Mouse (Mus musculus): Measurements from ENCODE around the gene Pdzd9. TPM values are rescaled to one million over a fixed set of nuclear protein-coding genes. Genes with fewer than 3 reads are reported as not detected.

The Pdzd9 gene
- polyA plus RNA-seq, 1 experiment from 2014 or later: 0.74 TPM

DNA sequence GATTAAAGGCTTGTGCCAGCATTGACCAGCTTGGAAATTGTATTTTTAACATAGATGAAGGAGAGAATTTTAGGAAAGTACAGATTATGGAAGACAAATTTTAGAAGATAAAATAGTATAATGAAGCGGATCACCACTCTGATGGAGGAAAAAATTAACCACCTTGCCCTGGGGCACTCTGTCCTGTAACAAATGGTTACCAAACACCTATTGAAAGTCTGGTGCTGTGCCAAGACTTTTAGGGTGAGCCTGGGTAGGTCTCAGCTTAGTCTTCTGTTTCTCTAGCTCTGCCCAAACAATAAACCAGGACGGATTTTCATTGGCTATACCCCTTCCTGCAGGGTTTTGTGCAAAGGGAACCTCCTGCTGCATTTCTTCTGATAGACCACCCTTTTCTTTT is 1.1 kb upstream of the Pdzd9 start:
- H3K27ac ChIP-seq (ENCODE audit: low read depth, low read length): no peak overlapping the region
- ATAC-seq (ENCODE audit: low read depth): no peak
- H3K4me1 ChIP-seq (ENCODE audit: control insufficient read depth, insufficient read depth, low read length): peaks cover 2% of the 10 kb centered on the region
- H3K4me3 ChIP-seq (ENCODE audit: low read depth, low read length): no peak overlapping the region
- H3K9ac ChIP-seq (replicated peaks; ENCODE audit: low read depth, low read length): no peak overlapping the region
- no peaks in the 10 kb centered on the region for H3K36me3 ChIP-seq (ENCODE audit: control insufficient read depth, insufficient read depth, low read length)
- 78% methylated on average over 2 of the region's 2 CpGs for WGBS
- no peak overlapping the region for H3K4me2 ChIP-seq (ENCODE audit: low read depth, low read length)
- no peaks in the 10 kb centered on the region for H3K27me3 ChIP-seq (ENCODE audit: control insufficient read depth, insufficient read depth, low read length)
- H3K9me3 ChIP-seq (ENCODE audit: control insufficient read depth, low read length): no peaks in the 10 kb centered on the region

DNA sequence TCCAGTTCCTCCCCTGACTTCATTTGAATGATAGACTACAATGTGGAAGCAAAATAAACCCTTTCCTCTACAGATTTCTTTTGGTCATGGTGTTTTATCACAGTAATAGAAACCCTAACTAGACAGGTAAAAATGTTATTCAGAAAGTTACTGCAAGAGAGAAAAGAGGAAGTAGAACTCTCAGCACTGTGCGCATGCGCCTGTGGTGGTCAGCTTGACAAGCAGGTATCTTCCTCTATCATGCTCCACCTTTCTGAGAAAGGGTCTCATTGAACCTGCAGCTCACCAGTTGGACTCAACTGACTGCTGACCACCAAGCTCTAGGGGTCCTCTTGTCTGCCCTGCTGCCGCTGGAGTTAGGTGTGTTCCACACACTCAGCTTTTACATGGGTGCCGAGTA is 8.1 kb downstream of the Pdzd9 start:
- H3K27me3 ChIP-seq (ENCODE audit: control insufficient read depth, insufficient read depth, low read length): no peaks in the 10 kb centered on the region
- no peak overlapping the region for H3K9ac ChIP-seq (replicated peaks; ENCODE audit: low read depth, low read length)
- H3K27ac ChIP-seq (ENCODE audit: low read depth, low read length): no peak overlapping the region
- 99% methylated on average over 4 of the region's 4 CpGs for WGBS
- H3K4me2 ChIP-seq (ENCODE audit: low read depth, low read length): no peak overlapping the region
- ATAC-seq (ENCODE audit: low read depth): no peak
- H3K4me1 ChIP-seq (ENCODE audit: control insufficient read depth, insufficient read depth, low read length): no peaks in the 10 kb centered on the region
- H3K36me3 ChIP-seq (ENCODE audit: control insufficient read depth, insufficient read depth, low read length): peaks cover 30% of the 10 kb centered on the region; the same call in 1 of the 2 replicates
- H3K4me3 ChIP-seq (ENCODE audit: low read depth, low read length): no peak overlapping the region
- H3K9me3 ChIP-seq (ENCODE audit: control insufficient read depth, low read length): no peaks in the 10 kb centered on the region

DNA sequence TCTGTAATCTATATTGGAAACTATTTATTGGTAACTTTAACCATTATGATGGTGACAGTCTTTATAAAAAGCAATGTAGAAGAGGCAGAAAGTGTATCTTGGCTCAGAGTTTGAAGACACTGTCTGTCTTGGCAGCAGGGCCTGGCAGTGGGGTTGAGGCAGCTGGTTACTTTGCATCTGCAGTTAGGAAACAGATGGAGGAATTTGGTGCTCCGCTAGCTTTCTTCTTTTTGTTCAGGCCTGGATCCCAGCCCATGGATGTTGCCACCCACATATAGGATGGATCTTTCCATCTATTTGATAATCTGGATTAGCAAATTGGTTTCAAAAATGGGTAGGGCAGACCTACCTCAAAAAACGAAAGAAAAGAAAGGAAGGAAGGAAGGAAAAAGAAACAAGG is 22.3 kb downstream of the Pdzd9 start:
- no peaks in the 10 kb centered on the region for H3K9me3 ChIP-seq (ENCODE audit: control insufficient read depth, low read length)
- H3K27ac ChIP-seq (ENCODE audit: low read depth, low read length): no peak overlapping the region
- H3K27me3 ChIP-seq (ENCODE audit: control insufficient read depth, insufficient read depth, low read length): no peaks in the 10 kb centered on the region
- no peak overlapping the region for H3K9ac ChIP-seq (replicated peaks; ENCODE audit: low read depth, low read length)
- H3K4me2 ChIP-seq (ENCODE audit: low read depth, low read length): no peak overlapping the region
- H3K4me3 ChIP-seq (ENCODE audit: low read depth, low read length): no peak overlapping the region
- H3K4me1 ChIP-seq (ENCODE audit: control insufficient read depth, insufficient read depth, low read length): no peaks in the 10 kb centered on the region
- 87% methylated on average over 2 of the region's 2 CpGs for WGBS
- H3K36me3 ChIP-seq (ENCODE audit: control insufficient read depth, insufficient read depth, low read length): peaks cover 73% of the 10 kb centered on the region
- ATAC-seq (ENCODE audit: low read depth): no peak

DNA sequence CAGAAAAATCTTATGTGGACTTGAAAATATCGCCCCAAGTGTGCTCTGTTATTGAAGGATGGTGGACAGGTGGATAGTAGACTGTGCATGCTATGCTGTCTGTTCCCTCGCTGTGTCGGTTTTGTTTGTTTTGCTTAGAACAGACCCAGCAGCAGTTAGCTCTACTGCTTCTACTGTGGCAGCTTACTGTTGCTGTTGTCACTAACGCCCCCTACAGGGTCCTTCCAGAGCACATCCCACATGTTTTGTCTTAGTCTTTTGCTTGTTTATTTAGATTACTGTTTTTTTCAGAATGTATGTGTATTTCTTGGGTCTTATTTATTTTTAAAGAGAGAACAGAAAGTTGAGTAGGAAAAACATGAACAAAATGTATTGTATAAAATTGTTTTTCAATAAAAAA is 26.9 kb downstream of the Pdzd9 start:
- H3K4me1 ChIP-seq (ENCODE audit: control insufficient read depth, insufficient read depth, low read length): no peaks in the 10 kb centered on the region
- H3K27ac ChIP-seq (ENCODE audit: low read depth, low read length): no peak overlapping the region
- no peaks in the 10 kb centered on the region for H3K9me3 ChIP-seq (ENCODE audit: control insufficient read depth, low read length)
- no peak overlapping the region for H3K4me3 ChIP-seq (ENCODE audit: low read depth, low read length)
- H3K27me3 ChIP-seq (ENCODE audit: control insufficient read depth, insufficient read depth, low read length): no peaks in the 10 kb centered on the region
- ATAC-seq (ENCODE audit: low read depth): no peak
- H3K36me3 ChIP-seq (ENCODE audit: control insufficient read depth, insufficient read depth, low read length): peaks cover 64% of the 10 kb centered on the region
- H3K9ac ChIP-seq (replicated peaks; ENCODE audit: low read depth, low read length): no peak overlapping the region
- no peak overlapping the region for H3K4me2 ChIP-seq (ENCODE audit: low read depth, low read length)
- 72% methylated on average over 4 of the region's 4 CpGs for WGBS

DNA sequence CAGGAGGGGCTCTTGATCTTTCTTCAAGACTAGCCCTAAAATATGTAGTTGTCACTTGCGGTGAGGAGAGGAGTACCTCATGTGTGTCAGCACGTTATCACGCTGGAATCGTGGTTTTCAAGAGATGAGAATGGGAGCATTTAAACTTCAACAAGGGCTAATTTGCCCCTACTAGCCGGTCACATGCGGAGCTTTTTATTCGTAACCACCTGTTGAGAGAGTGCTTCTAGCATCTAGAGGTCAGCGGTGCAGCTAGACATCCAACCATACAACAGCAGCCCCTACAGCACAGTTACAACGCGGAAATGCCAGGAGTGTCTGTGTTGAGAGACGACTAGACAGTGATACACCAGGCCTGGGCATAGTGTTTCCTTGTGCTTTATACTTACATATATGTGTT is 34.3 kb downstream of the Pdzd9 start:
- Histone ChIP-seq H3K4me1 (ENCODE audit: control insufficient read depth, insufficient read depth, low read length) (peaks cover 9% of the 10 kb centered on the region), H3K4me3 (ENCODE audit: low read depth, low read length) (peak overlapping the region; percentile 99), H3K9me3 (ENCODE audit: control insufficient read depth, low read length) (no peaks in the 10 kb centered on the region), H3K4me2 (ENCODE audit: low read depth, low read length) (peak overlapping the region; percentile 71), H3K27ac (ENCODE audit: low read depth, low read length) (no peak overlapping the region; the same call in 1 of the 2 replicates), H3K36me3 (ENCODE audit: control insufficient read depth, insufficient read depth, low read length) (peaks cover 25% of the 10 kb centered on the region), H3K27me3 (ENCODE audit: control insufficient read depth, insufficient read depth, low read length) (no peaks in the 10 kb centered on the region), H3K9ac (replicated peaks; ENCODE audit: low read depth, low read length) (peak overlapping the region; percentile 94)
- 1% methylated on average over 11 of the region's 11 CpGs for WGBS
- no peak for ATAC-seq (ENCODE audit: low read depth)

DNA sequence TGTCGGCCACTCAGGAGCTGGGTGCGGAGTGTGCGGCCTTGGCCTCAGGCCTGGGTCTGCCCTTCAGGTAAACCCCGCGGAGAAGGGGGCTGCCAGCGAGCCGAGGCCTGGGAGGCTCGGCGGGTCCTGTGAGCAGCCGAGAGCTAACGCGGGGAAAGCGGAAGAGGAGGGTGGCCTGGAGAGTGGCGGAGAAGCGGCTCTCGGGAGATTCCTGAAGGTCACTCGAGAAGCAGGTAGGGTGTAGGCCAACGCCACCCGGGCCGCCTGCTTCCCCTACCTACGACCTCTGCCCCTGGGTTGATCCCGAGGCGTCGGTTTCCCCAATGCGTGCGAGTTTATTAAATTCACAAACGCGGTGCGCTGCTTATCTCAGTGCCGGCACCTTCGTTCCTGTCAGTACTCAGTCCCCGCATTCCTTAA is 34.8 kb downstream of the Pdzd9 start:
- Histone ChIP-seq H3K27me3 (ENCODE audit: control insufficient read depth, insufficient read depth, low read length) (no peaks in the 10 kb centered on the region), H3K4me2 (ENCODE audit: low read depth, low read length) (peak overlapping the region; percentile 71), H3K4me3 (ENCODE audit: low read depth, low read length) (peak overlapping the region; percentile 99), H3K36me3 (ENCODE audit: control insufficient read depth, insufficient read depth, low read length) (peaks cover 23% of the 10 kb centered on the region), H3K9ac (replicated peaks; ENCODE audit: low read depth, low read length) (peak overlapping the region; percentile 94), H3K27ac (ENCODE audit: low read depth, low read length) (peak overlapping the region; percentile 89), H3K4me1 (ENCODE audit: control insufficient read depth, insufficient read depth, low read length) (peaks cover 9% of the 10 kb centered on the region), H3K9me3 (ENCODE audit: control insufficient read depth, low read length) (no peaks in the 10 kb centered on the region)
- under 1% methylated on average over 30 of the region's 32 CpGs for WGBS
- ATAC-seq (ENCODE audit: low read depth): no peak; the same call in 1 of the 2 replicates

DNA sequence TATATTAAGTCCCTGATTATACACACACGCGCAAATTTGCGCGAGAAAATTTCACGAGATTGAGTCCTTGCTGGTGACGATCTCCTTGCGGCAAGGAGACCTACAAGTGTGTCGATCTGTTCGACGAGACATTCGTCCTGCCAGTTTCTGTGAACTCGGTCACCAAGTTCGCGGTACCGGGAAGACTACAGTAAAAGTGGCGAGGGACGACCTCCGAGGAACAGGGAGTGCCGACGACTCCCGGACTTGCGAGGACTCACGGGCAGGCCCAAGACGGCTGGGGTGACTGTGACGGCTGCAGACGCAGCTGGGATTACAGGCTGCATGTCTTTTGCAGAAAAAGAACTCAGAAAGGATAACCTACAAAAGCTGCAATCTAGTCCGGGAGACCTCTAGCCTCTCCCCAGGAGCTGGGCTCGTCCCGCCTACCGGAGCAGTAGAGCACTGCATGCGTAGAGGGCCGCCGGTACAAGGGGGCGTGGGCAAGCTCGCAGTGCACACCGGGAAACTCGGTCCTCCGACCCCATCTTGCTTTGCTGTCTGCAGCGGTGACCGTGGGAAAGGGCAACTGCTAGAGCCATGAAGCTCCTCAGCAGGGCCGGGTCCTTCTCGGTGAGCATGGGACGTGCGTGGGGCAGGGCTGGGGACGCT is 35.3 kb downstream of the Pdzd9 start, which contains the start of gene Uqcrc2:
Gene Uqcrc2 (plus strand): TSS at position 466 of the 651 bp plus-strand sequence.
- peaks cover 18% of the 10 kb centered on the region for H3K36me3 ChIP-seq (ENCODE audit: control insufficient read depth, insufficient read depth, low read length)
- H3K4me3 ChIP-seq (ENCODE audit: low read depth, low read length): peak within 1 kb of the TSS; percentile 99
- WGBS: under 1% methylated on average over 45 of the region's 45 CpGs
- H3K9me3 ChIP-seq (ENCODE audit: control insufficient read depth, low read length): no peaks in the 10 kb centered on the region
- peaks cover 9% of the 10 kb centered on the region for H3K4me1 ChIP-seq (ENCODE audit: control insufficient read depth, insufficient read depth, low read length)
- H3K9ac ChIP-seq (replicated peaks; ENCODE audit: low read depth, low read length): peak within 1 kb of the TSS; percentile 94
- peak; percentile 100 for ATAC-seq (ENCODE audit: low read depth)
- H3K27me3 ChIP-seq (ENCODE audit: control insufficient read depth, insufficient read depth, low read length): no peaks in the 10 kb centered on the region
- H3K27ac ChIP-seq (ENCODE audit: low read depth, low read length): peak within 1 kb of the TSS; percentile 89
- peak within 1 kb of the TSS; percentile 71 for H3K4me2 ChIP-seq (ENCODE audit: low read depth, low read length)

DNA sequence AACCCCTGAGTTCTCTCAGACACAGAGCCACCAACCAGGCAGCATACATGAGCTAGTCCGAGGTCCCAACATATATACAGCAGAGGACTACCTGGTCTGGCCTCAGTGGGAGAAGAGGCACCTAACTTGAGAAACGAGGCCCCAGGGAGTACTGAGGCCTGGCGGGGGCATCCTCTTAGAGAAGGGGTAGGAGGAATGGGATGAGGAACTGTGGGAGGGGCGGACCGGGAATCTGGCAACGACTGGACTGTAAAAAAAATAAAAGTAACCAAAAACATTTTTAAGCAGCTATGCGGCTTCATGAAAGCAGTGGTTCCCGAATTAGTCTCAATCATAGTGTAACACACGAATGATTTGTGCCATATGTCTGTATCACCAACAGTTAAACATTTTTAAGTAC is 35.8 kb downstream of the Pdzd9 start:
- WGBS: 10% methylated on average over 9 of the region's 9 CpGs
- peak overlapping the region; percentile 99 for H3K4me3 ChIP-seq (ENCODE audit: low read depth, low read length)
- H3K4me2 ChIP-seq (ENCODE audit: low read depth, low read length): peak overlapping the region; percentile 64
- H3K36me3 ChIP-seq (ENCODE audit: control insufficient read depth, insufficient read depth, low read length): peaks cover 14% of the 10 kb centered on the region
- no peaks in the 10 kb centered on the region for H3K9me3 ChIP-seq (ENCODE audit: control insufficient read depth, low read length)
- H3K9ac ChIP-seq (replicated peaks; ENCODE audit: low read depth, low read length): peak overlapping the region; percentile 94
- ATAC-seq (ENCODE audit: low read depth): no peak
- H3K27ac ChIP-seq (ENCODE audit: low read depth, low read length): peak overlapping the region; percentile 89; the same call in 1 of the 2 replicates
- peaks cover 9% of the 10 kb centered on the region for H3K4me1 ChIP-seq (ENCODE audit: control insufficient read depth, insufficient read depth, low read length)
- H3K27me3 ChIP-seq (ENCODE audit: control insufficient read depth, insufficient read depth, low read length): no peaks in the 10 kb centered on the region

DNA sequence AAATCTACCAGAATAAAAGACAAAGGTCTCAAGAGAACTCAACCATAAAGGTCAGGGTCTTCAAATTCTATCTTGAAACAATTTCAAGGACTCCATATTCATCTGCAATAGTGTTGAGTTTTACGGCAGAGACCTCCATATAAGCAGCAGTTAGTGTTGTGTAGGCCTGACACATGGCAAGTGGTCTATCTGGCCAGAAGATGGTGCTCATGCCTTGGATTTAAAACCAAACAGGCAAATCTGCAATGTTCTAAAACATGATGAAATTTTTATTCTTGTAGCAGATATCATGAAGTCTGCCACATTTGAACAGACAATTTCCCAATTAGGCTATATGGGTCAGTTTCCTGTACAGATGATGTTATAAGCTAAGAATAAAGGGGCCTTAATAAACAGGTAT is 37.6 kb downstream of the Pdzd9 start:
- 80% methylated on average over 1 of the region's 1 CpGs for WGBS
- H3K4me1 ChIP-seq (ENCODE audit: control insufficient read depth, insufficient read depth, low read length): peaks cover 9% of the 10 kb centered on the region
- H3K9ac ChIP-seq (replicated peaks; ENCODE audit: low read depth, low read length): no peak overlapping the region
- no peak for ATAC-seq (ENCODE audit: low read depth)
- H3K9me3 ChIP-seq (ENCODE audit: control insufficient read depth, low read length): no peaks in the 10 kb centered on the region
- no peak overlapping the region for H3K27ac ChIP-seq (ENCODE audit: low read depth, low read length)
- H3K4me2 ChIP-seq (ENCODE audit: low read depth, low read length): no peak overlapping the region
- no peaks in the 10 kb centered on the region for H3K36me3 ChIP-seq (ENCODE audit: control insufficient read depth, insufficient read depth, low read length)
- no peak overlapping the region for H3K4me3 ChIP-seq (ENCODE audit: low read depth, low read length)
- H3K27me3 ChIP-seq (ENCODE audit: control insufficient read depth, insufficient read depth, low read length): no peaks in the 10 kb centered on the region
